Mouse (Mus musculus): ENCODE measurements at regions not wholly inside any gene's neighbourhood (a gene's known extent, or its start where the extent isn't known, plus 50 kb on each side); places are given as distances from the start of the nearest gene placed in this dataset.

- no peak for TF ChIP-seq POLR2A (IDR thresholded peaks at IDR 0.05; ENCODE audit: low read depth, low read length)
- TF ChIP-seq CTCF (conservative IDR thresholded peaks at IDR 0.05; ENCODE audit: insufficient read depth, insufficient read length, low read depth, low read length), result no peak
Observed at GRCm38 (mm10) chr7:90042364-90042763, 61.6 kb upstream of the Eed start.
